Mouse (Mus musculus) liver, adult 2 months (tissue): Measurements from ENCODE around the gene Gm20388. TPM values are rescaled to one million over a fixed set of nuclear protein-coding genes. Genes with fewer than 3 reads are reported as not detected.

Source experiments
- DNase-seq: peaks from one replicate; pipeline ENCODE4 v3.0.0-alpha.2; 2011; ENCODE audit warnings: low read depth, low spot score; ENCODE audit errors: extremely low read depth
- H3K27ac ChIP-seq: fragments of 200-500 bp; replicated peaks from 2 replicates; pipeline ENCODE4 v1.5.1; 2012; ENCODE audit warnings: low read depth, mild to moderate bottlenecking, control low read depth, inconsistent platforms, low read length; ENCODE audit not compliant: insufficient read depth
- H3K27me3 ChIP-seq: fragments of 200-500 bp; 2 replicates; pipeline ENCODE4 v1.6.1; 2012; ENCODE audit warnings: mild to moderate bottlenecking, moderate library complexity, low read length, inconsistent platforms; ENCODE audit not compliant: control insufficient read depth, insufficient read depth
- H3K36me3 ChIP-seq: fragments of 200-500 bp; 2 replicates; pipeline ENCODE4 v1.6.1; 2012; ENCODE audit warnings: low read length, inconsistent platforms; ENCODE audit not compliant: control insufficient read depth, insufficient read depth
- H3K4me1 ChIP-seq: fragments of 200-500 bp; 2 replicates; pipeline ENCODE4 v1.6.1; 2011; ENCODE audit warnings: low read length; ENCODE audit not compliant: control insufficient read depth, insufficient read depth
- H3K4me3 ChIP-seq: fragments of 200-500 bp; 2 replicates; pipeline ENCODE4 v1.5.1; 2011; ENCODE audit warnings: low read depth, mild to moderate bottlenecking, control low read depth, low read length, moderate library complexity; ENCODE audit not compliant: insufficient read depth
- H3K79me2 ChIP-seq: fragments of 200-500 bp; 2 replicates; pipeline ENCODE4 v1.6.1; 2012; ENCODE audit warnings: inconsistent platforms, mild to moderate bottlenecking, low read length, moderate library complexity; ENCODE audit not compliant: control insufficient read depth, insufficient read depth
- H3K9ac ChIP-seq: fragments of 200-500 bp; 2 replicates; pipeline ENCODE4 v1.6.1; 2012; ENCODE audit warnings: low read depth, mild to moderate bottlenecking, control low read depth, inconsistent platforms, low read length
- CTCF ChIP-seq: fragments of 200-500 bp; IDR thresholded peaks from 2 replicates; pipeline ENCODE4 v1.5.1; 2011; ENCODE audit warnings: low read depth, low read length, control low read depth
- POLR2A ChIP-seq: fragments of 200-500 bp; IDR thresholded peaks from 2 replicates; pipeline ENCODE4 v1.6.1; 2011; ENCODE audit warnings: low read length, control low read depth; ENCODE audit not compliant: insufficient read depth; ENCODE audit errors: extremely low read depth
- WGBS: fragments of 180-500 bp; shearing (Covaris S2); methylation state at CpG from one replicate; pipeline ENCODE4 v1.1.7; 2018; 5-methylcytosine and 5-hydroxymethylcytosine counted together
- polyA plus RNA-seq: library from polyadenylated mRNA; depleted of rRNA; stranded (reverse); fragments of >200 nt; gene quantifications from 2 replicates; pipeline ENCODE4 v1.2.3, GENCODE M21; 2012
- total RNA-seq: library from RNA; depleted of rRNA; stranded (reverse); fragments of >200 nt; gene quantifications from 2 replicates; pipeline ENCODE4 v1.2.3, GENCODE M21; 2014

Gene Gm20388
- total and polyA plus RNA-seq, 2 experiments = 6.4 to 19.9 TPM

DNA sequence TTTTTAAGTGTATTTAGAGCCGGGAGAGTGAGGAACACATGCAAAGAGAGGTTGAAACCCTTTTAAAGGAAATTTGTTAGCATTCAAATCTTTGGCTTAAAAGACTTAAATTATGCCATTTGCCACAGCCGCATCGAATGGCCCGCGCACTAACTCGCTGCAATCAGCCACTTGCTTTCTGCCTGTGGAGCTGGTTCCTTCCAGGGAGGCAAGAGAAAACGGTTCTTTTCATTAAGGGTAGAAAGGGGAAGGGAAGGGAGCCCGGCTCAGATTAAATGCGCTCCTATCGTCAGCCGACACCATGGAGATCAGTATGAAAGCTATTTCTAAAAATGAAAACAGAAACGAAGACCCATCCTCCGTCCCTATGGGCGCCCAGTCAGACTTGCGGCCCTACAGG is 973.2 kb downstream of the Gm20388 start:
- Histone ChIP-seq H3K4me1 (no peaks in the 10 kb centered on the region), H3K9ac (no peak overlapping the region), H3K27me3 (peaks cover 3% of the 10 kb centered on the region; the same call in 1 of the 2 replicates), H3K36me3 (no peaks in the 10 kb centered on the region), H3K4me3 (no peak overlapping the region), H3K79me2 (no peaks in the 10 kb centered on the region), H3K27ac (no peak overlapping the region)
- no peak for TF ChIP-seq POLR2A
- no peak for TF ChIP-seq CTCF
- WGBS = 30% methylated on average over 15 of the region's 15 CpGs
- DNase-seq = no peak

DNA sequence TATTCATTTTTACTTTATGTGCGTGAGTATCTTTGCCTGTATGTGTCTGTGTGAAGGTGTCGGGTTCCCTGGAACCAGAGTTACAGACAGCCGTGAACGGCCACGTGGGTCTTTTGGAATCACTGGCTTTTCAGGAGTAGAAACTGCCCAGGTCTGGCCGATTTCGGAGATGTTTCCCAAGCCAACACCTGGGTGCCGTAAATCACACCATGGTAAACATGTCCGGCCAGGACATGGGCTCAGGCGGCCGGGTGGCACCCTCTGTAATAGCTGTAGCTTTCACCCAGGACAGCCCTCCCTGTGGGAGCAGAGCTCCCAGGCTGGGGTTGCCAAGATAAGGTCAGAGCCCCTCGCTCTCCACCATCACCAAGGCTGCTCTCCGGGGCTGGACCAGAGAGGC is 974.2 kb downstream of the Gm20388 start:
- no peaks in the 10 kb centered on the region for H3K79me2 ChIP-seq
- H3K4me3 ChIP-seq = no peak overlapping the region
- WGBS = 39% methylated on average over 13 of the region's 13 CpGs
- no peaks in the 10 kb centered on the region for H3K36me3 ChIP-seq
- TF ChIP-seq POLR2A (no peak), CTCF (no peak)
- H3K27ac ChIP-seq = no peak overlapping the region
- no peak for DNase-seq
- no peak overlapping the region for H3K9ac ChIP-seq
- H3K4me1 ChIP-seq = no peaks in the 10 kb centered on the region
- H3K27me3 ChIP-seq = peaks cover 2% of the 10 kb centered on the region; the same call in 1 of the 2 replicates

DNA sequence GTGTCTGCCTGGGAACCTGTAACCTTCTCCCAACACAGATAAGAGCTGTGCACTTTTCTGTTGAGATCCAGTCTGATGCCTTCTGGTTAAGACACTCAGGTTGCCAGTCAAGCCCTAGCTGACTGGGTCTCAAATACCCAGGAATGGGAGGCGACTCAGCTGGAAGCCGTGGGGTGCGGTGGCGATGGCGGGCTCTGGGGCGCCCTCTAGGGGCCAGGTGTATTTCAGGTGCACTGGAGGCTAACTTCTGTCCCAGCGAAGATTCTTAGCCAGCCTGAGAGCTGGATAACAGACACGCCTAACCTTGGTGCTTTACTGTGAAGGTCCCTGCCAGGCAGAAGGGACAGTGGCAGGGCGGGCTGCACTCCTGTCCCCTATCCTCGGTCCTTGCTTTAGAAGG is 976.6 kb downstream of the Gm20388 start:
- no peak overlapping the region for H3K9ac ChIP-seq
- no peaks in the 10 kb centered on the region for H3K4me1 ChIP-seq
- no peaks in the 10 kb centered on the region for H3K79me2 ChIP-seq
- TF ChIP-seq CTCF (peak; percentile 62), POLR2A (no peak)
- H3K36me3 ChIP-seq = no peaks in the 10 kb centered on the region
- no peak for DNase-seq
- no peak overlapping the region for H3K4me3 ChIP-seq
- no peak overlapping the region for H3K27ac ChIP-seq
- 8% methylated on average over 10 of the region's 10 CpGs for WGBS
- H3K27me3 ChIP-seq = no peaks in the 10 kb centered on the region; the same call in 1 of the 2 replicates

DNA sequence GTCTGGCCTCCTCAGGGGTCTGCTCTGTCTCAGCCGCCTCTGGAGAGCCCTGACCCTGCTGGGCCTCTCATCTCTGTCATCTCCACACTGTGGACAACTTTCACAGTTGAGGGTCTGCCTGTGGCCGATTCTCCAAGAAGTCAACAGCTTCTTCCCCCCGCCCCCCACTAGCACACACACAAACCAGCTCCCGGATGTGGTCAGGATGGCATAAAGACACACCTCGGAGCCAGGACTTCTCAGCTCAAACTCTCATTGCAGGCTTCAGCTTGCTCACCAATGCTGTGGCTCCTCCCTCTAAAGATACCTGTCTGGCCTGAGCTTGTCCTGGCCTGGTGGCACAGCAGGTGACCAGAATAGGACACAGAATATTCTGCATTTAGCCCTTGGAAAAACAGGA is 977.4 kb downstream of the Gm20388 start:
- no peak overlapping the region for H3K4me3 ChIP-seq
- H3K4me1 ChIP-seq = no peaks in the 10 kb centered on the region
- H3K9ac ChIP-seq = no peak overlapping the region
- H3K36me3 ChIP-seq = no peaks in the 10 kb centered on the region
- no peaks in the 10 kb centered on the region; the same call in 1 of the 2 replicates for H3K27me3 ChIP-seq
- no peak for TF ChIP-seq POLR2A
- no peak for TF ChIP-seq CTCF
- H3K79me2 ChIP-seq = no peaks in the 10 kb centered on the region
- H3K27ac ChIP-seq = no peak overlapping the region
- DNase-seq = no peak
- WGBS = 57% methylated on average over 5 of the region's 5 CpGs

DNA sequence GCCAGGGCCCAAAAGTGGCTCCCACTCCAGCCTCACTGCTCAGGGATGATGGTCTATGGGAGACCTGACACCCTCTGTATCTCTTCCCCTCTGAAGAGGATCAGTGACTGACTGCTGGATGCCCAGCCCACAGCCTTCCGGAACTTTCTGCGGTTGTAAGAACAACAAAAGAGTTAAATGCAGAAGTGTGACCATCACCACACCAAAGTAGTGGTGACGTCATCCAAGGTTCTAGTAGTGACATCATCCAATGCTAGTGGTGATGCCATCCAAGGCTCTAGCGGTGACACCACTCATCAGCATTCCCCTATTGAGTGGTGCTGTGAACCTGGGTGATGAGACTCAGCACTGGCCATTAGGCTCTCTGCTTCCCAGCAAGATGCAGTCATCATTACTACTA is 978.5 kb downstream of the Gm20388 start:
- TF ChIP-seq POLR2A = no peak
- TF ChIP-seq CTCF = no peak
- H3K4me3 ChIP-seq = no peak overlapping the region
- WGBS = 83% methylated on average over 4 of the region's 4 CpGs
- DNase-seq = no peak
- H3K36me3 ChIP-seq = no peaks in the 10 kb centered on the region
- H3K9ac ChIP-seq = no peak overlapping the region
- H3K79me2 ChIP-seq = no peaks in the 10 kb centered on the region
- no peaks in the 10 kb centered on the region; the same call in 1 of the 2 replicates for H3K27me3 ChIP-seq
- no peaks in the 10 kb centered on the region for H3K4me1 ChIP-seq
- H3K27ac ChIP-seq = no peak overlapping the region

DNA sequence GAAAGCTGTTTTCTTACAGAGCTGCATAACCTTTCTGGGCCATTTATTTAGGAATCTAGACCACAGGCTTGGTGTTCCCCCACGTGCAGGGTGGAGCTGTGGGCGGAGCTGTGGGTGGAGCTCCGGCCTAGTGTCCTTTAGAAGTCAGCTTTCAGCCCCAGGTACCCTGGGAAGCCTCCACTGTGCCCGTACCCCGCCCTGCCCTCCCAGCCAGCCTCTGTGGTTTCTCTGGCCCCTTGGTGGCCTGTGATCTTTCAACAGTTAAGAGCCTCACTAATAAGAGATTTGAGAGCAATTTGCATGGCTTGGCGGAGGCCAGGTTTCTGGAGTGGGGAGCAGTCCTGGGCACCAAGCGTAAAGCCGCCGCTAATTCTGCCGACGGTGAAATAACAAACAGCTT is 979.4 kb downstream of the Gm20388 start:
- Histone ChIP-seq H3K9ac (no peak overlapping the region), H3K4me3 (no peak overlapping the region), H3K36me3 (no peaks in the 10 kb centered on the region), H3K27me3 (no peaks in the 10 kb centered on the region; the same call in 1 of the 2 replicates), H3K4me1 (no peaks in the 10 kb centered on the region), H3K27ac (no peak overlapping the region), H3K79me2 (no peaks in the 10 kb centered on the region)
- TF ChIP-seq POLR2A = no peak
- no peak for TF ChIP-seq CTCF
- WGBS = 19% methylated on average over 11 of the region's 11 CpGs
- DNase-seq = no peak
